Mouse (Mus musculus) naive thymus-derived CD4-positive, alpha-beta T cell, adult 2 months (primary cell): Measurements from ENCODE around the gene Cped1.
"Not testable (repeated sequence)": the region's sequence is repeated elsewhere in the genome, so short reads cannot be mapped to it uniquely, and the experiment has no call there.

ENCODE experiments used
- DNase-seq: peaks from one replicate; pipeline ENCODE4 v3.0.0-alpha.2; 2011; ENCODE audit warnings: low read depth

Gene Cped1

DNA sequence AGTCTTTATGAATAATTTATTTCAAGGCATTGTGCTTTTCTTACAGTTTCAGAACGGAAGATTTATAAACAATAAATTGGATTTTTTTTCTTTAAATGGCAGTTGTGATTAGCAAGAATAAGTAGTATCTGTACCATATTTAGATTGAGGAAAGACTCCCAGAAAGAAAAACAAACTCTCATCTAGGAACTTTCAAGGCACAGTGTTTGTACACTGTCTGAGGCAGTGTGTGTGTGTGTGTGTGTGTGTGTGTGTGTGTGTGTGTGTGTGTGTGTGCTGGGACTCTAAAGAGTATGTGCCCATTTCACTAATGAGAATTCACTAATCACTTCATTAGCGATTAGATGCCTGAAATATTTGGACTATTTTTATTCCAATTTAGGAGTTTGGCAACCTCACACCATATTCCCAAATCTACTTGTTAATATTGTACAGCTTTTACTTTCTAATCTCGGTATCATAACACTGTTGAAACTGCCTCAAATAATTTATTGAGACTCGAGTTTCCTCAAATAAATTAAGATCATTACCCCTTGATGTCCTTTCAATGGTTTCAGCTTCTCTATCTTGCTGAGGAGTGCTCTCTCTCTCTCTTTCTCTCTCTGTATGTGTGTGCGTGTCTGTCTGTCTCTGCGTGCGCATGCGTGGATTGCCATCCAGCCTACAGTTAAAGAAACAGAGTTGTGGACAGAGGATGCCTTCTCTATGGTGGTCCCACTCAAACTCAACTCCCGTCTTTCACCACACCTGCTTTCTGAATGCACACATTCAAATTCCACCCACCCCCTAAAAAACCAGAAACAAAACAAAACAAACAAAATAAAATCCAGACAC lies 41.3 kb downstream of the Cped1 start:
- no peak for DNase-seq

DNA sequence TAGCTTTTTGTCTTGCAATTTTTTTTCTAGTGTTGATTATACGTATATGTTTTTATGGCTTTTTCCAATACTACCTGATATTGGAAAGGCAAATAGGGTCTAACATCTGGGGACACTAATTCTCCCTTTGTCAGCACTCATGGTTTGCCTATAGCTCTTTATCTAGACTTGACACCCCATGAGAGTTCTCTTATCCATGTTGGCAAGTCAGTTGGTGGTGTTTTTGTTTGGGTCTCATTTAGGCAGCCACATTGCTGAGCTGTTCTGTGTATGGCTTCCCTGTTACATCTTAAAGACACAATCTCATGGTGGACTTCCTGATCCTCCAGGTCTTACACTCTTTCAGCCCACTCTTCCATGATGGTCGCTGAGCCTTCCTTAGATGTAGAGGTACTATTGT lies 42.1 kb downstream of the Cped1 start:
- no peak for DNase-seq

DNA sequence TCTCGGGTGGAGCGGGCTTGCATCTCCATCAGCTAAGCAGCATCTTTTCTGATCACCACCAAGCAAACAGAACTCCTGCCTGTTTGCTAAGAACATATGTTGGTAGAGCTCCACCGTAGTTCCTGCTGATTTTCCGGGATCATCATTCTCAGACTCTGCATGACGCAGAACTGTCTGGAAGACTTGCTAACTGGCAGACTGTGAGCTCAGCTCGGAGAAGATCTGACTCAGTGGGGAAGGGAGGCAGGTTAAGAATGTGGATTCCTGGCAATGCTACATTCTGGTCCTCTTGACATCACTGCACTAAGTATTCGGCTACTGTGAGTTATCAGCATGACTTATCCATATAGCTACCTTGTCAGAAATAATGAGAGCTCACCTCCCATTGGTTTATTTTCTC lies 44.7 kb downstream of the Cped1 start:
- no peak for DNase-seq

DNA sequence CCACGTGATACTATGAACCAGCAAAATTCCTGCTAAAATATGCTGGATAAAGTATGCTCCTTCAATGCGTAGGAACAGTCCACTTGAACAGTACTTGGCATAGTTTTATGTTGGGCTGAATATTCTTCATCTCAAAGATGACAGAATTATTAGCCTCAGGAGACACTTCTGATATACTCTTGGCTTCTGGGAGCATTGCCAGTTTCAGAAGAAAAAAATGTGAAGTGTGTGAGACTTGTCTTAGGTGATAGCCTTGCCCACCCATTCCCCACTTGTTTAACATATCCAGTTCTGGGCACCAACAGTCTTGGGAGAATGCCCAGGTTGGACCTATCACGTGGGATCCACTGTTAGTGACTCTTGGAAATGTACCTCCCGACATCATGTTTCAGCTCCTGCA lies 47.5 kb downstream of the Cped1 start:
- DNase-seq = no peak

DNA sequence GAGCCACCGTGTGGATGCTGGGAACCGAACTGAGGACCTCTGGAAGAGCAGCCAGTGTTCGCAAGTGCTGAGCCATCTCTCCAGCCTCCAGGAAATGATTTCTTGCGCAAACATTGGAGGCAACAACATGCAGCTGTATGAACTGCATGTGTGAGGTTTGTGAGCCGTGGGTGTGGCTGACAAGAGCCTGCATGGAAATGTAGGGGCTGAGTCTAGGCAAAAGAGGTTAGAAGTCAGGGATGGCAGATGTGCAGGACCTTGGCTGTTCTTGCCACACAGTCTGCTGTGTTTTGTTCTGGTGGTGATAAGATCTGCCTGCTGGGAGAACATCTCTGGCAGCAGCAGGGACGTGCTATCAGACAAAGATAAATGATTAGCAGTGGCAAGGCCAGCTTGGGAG lies 49.7 kb downstream of the Cped1 start:
- no peak for DNase-seq

DNA sequence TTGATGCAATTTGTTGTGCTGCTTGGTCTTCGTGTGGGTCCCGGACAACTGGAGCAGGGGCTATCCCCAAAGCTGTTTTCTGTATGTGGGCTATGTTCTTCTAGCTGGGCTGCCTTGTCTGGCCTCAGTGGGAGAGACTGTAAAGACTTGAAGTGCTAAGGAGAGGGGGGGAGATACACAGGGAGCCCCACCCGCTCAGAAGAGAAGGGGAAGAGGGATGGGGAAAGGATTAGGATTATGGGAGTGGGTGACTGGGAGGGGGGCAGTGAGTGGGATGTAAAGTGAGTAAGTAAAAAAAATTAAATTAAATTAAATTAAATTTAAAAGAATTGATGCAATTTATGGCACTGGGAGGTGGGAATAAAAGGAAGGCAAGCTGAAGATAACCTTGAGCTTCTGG lies 50.2 kb downstream of the Cped1 start:
- no peak for DNase-seq

DNA sequence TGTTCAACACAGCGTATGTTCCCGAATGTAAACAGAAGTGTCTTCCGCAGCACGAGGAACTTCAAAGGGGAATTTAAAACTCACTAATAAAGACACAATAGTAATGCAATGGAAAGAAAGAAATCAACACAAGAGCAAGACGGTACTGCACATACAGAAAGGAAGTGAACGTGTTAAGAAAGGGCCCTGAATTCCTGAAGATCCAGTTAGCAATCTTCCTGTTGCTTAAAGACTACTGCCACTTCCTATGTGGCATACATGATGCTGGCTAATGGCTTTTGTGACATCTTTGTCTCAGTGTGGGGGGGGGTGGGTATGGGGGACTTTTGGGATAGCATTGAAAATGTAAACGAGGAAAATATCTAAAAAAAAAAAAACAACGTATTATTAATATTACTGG lies 50.7 kb downstream of the Cped1 start:
- DNase-seq = no peak

DNA sequence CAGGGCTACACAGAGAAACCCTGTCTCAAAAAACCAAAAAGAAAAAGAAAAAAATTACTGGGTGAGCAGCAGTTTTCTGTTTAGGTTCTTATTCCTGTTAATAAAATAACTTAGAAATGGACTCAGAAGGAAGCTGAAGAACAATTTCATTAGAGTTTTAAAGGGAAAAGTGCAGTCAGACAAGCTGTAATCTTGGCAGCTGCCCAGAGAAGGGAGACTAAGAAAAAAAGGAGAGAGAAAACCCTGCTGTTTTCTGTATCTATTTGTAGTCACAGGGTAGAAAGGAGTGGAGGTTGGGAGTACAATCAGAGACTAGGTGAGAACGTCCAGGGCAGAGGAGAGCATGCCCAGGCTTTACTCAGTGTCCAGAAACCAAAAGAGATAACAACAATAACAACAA lies 51.2 kb downstream of the Cped1 start:
- no peak for DNase-seq

DNA sequence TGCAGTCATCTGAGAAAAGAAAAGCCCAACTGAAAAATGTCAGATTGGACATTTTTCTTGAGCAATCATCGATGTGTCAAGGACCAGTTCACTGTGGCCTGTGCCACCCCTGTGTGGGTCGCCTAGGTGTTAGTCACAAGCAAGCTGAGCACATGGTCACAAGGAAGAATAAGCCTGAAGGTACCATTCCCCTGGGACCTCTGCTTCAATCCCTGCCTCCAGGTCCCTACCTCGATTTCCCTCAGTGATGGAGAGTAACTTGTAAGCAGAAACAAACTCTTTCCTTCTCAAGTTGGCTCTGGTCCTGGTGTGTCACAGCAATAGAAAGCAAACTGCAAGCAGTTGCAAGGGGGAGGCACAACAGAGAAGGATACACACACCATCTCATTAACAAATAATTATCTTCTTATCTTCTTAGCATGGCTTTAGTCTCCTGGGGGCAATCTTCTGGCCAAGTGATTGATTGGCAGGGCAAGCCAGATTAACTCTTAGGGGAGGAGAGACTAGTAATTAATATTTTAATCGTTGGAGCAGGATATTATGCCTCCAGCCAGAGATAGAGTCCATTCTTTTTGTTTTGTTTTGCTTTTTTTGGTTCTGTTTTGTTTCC lies 51.8 kb downstream of the Cped1 start:
- DNase-seq = no peak

DNA sequence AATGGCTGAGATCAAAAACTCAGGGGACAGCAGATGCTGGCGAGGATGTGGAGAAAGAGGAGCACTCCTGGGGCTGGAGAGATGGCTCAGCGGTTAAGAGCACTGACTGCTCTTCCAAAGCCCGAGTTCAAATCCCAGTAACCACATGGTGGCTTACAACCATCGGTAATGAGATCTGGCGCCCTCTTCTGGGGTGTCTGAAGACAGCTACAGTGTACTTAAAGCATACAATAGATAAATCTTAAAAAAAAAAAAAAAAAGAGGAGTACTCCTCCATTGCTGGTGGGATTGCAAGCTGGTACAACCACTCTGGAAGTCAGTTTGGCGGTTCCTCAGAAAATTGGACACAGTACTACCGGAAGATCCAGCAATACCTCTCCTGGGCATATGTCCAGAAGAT lies 54.0 kb downstream of the Cped1 start:
- not testable (repeated sequence) for DNase-seq

DNA sequence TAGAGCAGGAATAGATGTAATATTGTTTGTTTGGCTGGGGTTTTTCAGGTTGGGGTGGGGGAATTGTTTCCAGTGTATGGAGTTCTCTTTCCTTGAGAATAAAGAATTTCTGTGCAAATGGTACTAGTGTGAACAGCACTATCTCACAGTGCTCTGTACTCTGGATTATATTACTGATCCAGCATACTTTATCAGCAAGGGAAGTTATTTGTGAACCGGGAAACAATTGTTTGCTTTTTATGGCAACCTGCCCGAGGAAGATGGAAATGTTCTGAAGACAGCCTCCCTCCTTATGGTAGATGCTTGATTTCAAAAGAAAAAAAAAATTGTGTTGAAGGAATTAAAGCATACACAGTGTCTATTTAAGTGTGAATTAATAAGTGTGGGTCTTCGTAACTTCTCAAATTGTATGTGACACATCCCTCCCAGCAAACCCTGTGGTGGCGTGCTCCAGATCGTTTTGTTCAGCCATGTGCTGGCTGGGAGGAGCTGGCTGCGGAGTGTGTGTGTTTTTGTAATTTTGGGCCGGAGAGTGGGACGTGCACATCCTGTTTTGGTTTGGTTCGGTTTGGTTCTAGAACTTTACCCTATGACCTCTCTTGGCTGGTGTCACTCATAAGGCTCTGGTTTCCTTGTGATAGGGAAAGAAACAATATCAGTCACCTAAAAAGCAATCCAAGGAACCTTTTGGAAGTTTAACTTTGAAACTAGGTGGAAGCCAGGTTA lies 59.3 kb downstream of the Cped1 start:
- DNase-seq = no peak

DNA sequence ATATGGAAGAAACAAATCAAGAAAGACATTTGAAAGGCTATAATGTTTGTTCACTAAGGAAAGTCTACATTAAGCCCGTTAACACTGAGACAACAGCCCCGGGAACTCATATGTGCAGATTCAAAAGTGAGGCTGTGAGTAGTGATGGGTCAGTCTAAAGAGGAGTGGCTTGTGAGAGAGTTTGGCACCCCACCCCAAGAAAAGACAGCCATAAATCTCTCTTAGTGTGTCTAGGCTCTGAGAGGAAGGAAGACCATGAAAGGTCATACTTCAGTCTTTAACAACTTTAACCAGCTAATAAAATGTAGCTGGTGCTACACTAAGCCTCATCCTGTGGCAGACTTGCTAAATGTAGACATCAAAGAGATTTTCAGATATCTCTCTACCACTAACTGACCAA lies 61.4 kb downstream of the Cped1 start:
- DNase-seq = no peak

DNA sequence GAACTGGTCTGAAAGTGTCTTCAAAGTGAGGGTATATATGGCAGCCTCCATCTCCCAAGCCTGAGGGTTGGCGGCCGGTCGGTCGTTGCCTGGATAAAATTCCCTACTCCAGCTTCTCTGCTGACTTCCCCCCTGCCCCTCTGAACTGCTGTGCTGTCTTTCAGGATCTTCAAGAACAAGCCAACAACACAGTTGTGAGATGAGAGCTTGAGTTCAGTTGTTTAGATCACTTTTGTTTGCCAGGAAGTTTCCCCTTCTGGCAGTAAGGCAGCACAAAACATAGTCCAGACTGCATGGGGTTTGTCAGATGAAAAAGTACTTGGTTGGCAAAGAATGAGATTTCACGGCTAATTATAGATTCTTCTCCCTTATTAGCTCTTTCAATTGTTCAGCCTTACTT lies 63.4 kb downstream of the Cped1 start:
- no peak for DNase-seq

DNA sequence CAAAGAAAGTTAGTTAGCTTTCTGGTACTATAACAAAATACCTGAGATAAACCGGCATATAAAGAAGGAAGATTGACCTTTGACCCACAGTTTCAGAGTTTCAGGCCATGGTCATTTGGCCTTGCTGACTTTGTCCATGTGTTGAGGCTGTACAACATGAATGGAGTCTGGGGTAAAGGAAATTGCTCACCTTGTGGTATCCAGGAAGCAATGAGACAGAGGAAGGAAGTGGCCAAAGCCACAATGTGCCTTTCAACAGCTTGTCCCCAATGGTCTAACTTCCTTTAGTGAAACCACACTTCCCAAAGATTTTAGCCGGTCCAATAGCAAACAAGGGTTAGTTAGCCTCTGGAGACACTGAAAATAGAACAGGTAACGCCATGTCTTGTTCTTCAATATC lies 65.8 kb downstream of the Cped1 start:
- DNase-seq = no peak

DNA sequence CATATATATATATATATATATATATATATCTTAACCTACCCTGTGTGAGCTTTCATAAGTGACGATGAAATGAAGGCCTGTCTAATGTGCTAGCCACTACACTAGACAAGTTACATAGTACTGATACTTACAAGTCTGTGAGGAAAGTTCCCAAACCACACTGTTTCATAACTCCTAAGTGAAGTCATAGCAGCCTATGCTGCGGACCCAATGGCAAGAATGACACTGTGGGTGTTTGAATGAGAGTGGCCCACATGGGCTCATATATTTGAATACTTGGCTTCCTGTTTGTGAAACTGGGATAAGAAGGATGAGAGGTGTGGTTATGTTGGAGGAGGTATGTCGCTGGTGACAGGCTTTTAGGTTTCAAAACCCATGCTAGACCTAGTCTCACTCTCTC lies 67.3 kb downstream of the Cped1 start:
- no peak for DNase-seq

DNA sequence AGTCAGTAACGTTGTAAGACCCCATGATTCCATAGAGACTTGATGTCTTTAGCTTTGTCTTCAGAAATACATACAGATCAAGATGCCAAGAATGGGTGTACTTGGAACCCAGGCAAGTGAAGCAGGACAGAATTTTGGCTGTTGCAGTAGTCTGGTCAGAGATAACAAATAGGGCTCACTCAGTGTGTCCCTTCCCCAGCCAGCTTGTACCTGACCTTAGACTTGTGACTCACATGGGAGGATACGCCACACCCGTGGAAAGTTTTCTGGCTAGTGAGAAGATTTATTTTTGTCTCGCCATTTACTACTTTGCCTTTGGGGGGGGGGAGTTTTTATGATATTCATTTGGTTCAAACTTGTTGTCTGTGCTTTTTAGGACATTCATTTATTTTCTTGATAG lies 78.6 kb downstream of the Cped1 start:
- DNase-seq = no peak

DNA sequence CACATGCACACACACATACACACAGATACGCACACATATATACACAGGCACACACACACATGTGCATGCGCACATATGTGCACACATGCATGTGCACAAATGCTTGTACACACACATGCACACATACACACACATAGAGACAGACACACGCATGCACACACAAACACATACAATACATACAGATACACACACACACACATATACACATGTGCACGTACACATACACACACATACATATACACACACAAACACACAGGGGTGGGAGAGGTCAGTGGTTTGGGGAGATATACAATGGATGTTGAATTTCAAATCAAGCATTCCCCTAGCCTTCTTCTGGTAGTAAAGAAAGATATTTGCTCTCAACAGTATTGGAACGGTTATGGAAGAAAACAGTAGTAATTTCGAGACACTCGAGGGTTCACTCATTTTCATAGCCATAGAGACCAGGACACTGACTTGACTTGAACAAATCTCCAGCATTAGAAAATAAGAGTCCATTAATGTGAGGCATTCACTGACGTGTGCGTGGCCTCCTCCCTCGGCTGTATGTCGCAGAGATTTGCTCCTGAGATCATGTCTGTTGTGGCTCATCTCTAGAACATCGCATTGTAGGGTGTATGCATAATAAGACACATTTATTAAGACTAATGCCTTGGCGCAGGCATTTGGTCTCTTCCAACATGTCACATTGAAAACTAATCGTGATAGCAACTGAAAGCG lies 85.0 kb downstream of the Cped1 start:
- no peak for DNase-seq

DNA sequence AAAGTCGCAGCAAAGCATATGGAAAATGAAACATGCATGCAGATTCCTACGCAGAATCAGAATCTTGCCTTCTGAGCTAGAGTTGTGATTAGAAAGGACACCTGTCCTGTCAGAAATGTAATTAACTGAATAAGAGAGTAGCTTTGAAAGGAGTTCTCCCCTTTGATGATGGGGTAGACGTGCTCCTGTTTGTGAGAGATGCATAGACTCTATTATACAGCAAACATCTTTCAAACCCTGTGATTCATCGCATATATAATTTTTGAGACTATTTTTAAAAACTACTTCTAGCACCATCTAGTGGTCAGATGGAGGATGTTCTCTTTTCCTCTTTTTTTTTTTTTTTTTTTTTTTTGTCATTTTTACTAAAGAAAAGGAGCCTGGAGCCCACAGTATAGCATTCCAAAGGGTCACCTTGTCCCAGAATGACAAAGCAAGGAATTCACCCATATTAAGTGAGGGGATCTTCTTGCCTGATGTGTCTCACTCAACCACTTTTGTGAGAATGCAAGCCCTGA lies 85.7 kb downstream of the Cped1 start:
- DNase-seq = peak; percentile 27

DNA sequence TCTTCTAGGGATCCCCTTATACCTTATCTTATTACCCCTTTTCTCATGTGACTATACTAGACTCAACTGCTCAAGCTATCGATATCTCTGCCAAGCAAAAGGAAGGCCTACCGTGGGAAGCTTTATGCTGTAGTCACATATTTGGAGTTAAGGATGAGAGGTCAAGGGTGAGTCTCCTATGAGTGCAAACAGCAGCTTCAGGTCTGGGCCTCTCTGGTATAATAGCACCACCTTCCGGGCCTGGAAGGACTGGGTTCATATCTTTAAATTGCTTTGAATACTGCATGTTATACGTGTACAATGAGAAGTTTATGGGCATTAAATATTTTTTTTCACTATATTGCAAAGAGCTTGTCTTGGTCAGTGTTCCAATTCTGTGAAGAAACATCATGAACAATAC lies 87.0 kb downstream of the Cped1 start:
- no peak for DNase-seq

DNA sequence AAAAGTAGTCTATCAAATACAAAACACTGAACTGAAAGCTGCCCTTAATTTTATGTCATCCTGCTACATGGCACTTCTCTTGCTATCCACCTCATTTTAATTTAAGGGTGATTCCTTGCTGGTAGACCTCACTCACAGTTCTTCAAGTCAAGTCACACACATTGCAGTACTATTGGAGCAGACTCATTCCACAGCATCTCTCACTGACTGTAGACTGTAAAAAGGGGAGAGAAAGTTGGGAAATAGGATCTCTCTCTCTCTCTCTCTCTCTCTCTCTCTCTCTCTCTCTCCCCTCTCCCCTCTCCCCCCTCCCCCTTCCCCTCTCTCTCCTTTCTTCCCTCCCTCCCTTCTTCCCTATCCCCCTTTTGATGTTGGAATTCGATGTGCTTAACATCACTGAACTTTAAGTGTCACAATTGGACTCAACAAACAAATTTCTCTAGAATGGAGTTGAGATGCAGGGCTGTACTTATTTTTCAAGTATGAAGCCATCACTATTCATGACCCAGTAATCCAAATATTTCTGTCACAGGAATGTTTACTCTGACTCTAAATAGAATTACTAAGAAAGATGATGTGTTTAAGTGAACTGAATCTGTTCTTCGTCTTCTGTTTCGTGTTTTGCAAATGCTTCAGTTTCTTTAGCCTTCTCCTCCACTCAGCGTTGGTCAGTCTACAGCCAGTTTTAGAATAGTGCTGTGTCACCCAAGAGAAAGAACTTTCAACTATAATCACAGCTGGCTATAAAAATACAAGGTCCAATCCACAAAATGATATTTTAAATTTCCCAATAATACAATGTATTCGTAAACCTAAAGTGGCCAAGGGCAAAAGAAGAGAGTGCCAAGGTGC lies 88.7 kb downstream of the Cped1 start:
- no peak for DNase-seq

DNA sequence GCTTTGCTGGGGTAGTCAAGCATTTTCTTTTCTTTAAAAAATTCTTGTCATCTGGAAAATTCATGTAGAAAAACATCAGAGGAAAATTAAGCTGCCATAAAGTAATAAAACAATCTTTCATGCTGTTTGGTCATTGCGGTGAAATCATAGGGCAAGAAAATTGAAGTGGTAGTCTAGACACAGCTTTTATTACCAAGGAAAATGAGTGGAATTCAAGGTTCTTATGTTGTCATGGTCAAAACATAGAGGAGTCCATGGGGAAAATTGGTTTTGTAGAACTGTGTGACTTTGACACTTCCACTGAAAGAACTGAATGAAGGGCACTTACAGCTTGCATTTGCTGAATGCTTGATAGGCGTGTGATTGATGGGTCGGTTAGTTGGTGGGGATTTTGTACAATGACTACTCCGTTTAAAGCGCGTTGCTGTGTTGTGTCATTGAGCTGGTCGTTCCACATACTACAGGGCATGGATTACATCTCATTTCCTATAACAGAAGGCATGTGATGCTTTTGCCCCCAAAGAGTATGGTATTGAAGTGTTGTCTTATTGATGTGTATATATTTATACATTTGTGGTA lies 93.1 kb downstream of the Cped1 start:
- no peak for DNase-seq
